Mouse (Mus musculus) embryonic facial prominence, embryonic 13.5 days (tissue): ENCODE results near the gene Olfr172. TPM values are rescaled to one million over a fixed set of nuclear protein-coding genes. Genes with fewer than 3 reads are reported as not detected.

Experiments
- ATAC-seq: fragments of 200-750 bp; cut with Nextera tagmentation; 2 replicates; pipeline ENCODE4 v1.8.0; 2017; ENCODE audit warnings: low read depth; ENCODE audit not compliant: insufficient number of reproducible peaks, insufficient read depth, low FRiP score, low TSS enrichment
- H3K27ac ChIP-seq: fragments of 300-500 bp; sonication (generic); 2 replicates; pipeline ENCODE4 v1.5.1; 2015; ENCODE audit warnings: moderate library complexity, mild to moderate bottlenecking, inconsistent platforms
- H3K27me3 ChIP-seq: fragments of 300-500 bp; sonication (generic); 2 replicates; pipeline ENCODE4 v1.6.1; 2015; ENCODE audit warnings: mild to moderate bottlenecking, inconsistent platforms
- H3K36me3 ChIP-seq: fragments of 300-500 bp; sonication (generic); 2 replicates; pipeline ENCODE4 v1.6.1; 2015; ENCODE audit warnings: mild to moderate bottlenecking, inconsistent platforms
- H3K4me1 ChIP-seq: fragments of 300-500 bp; sonication (generic); 2 replicates; pipeline ENCODE4 v1.6.1; 2015; ENCODE audit warnings: inconsistent platforms
- H3K4me2 ChIP-seq: fragments of 300-500 bp; sonication (generic); 2 replicates; pipeline ENCODE4 v1.6.1; 2015; ENCODE audit warnings: moderate library complexity, mild to moderate bottlenecking, inconsistent platforms
- H3K4me3 ChIP-seq: fragments of 300-500 bp; sonication (generic); 2 replicates; pipeline ENCODE4 v1.5.1; 2015; ENCODE audit warnings: mild to moderate bottlenecking, inconsistent platforms
- H3K9ac ChIP-seq: fragments of 300-500 bp; sonication (generic); 2 replicates; pipeline ENCODE4 v1.6.1; 2015; ENCODE audit warnings: mild to moderate bottlenecking, inconsistent platforms
- H3K9me3 ChIP-seq: fragments of 300-500 bp; sonication (generic); 2 replicates; pipeline ENCODE4 v1.6.1; 2016; ENCODE audit warnings: inconsistent platforms
- WGBS: fragments of 180-500 bp; shearing (Covaris S2); methylation state at CpG from one replicate; pipeline ENCODE4 v1.1.7; 2015; ENCODE audit warnings: mixed read lengths; 5-methylcytosine and 5-hydroxymethylcytosine counted together
- polyA plus RNA-seq: library from polyadenylated mRNA; unstranded; fragments of >200 nt; fragmentation: Nextera tagmentation; extraction: Ambion mirVana; gene quantifications from 2 replicates; pipeline ENCODE4 v1.2.1, GENCODE M21; 2015

Olfr172 gene
- not detected in 2 replicates for polyA plus RNA-seq

- no peak within 1 kb of the TSS for H3K27ac ChIP-seq
- no peaks in the 10 kb centered on the region for H3K4me1 ChIP-seq
- no peak within 1 kb of the TSS for H3K9ac ChIP-seq
- no peak within 1 kb of the TSS for H3K4me3 ChIP-seq
- no peaks in the 10 kb centered on the region for H3K9me3 ChIP-seq
- ATAC-seq, result no peak
- H3K36me3 ChIP-seq, result no peaks in the 10 kb centered on the region
- no peaks in the 10 kb centered on the region for H3K27me3 ChIP-seq
- no peak within 1 kb of the TSS for H3K4me2 ChIP-seq
- WGBS, result 71% methylated on average over 1 of the region's 1 CpGs
Measured at GRCm38 (mm10) chr16:58763076-58763475, at the start of gene Olfr172. Gene Olfr172 (minus strand): TSS chr16:58763176.

DNA sequence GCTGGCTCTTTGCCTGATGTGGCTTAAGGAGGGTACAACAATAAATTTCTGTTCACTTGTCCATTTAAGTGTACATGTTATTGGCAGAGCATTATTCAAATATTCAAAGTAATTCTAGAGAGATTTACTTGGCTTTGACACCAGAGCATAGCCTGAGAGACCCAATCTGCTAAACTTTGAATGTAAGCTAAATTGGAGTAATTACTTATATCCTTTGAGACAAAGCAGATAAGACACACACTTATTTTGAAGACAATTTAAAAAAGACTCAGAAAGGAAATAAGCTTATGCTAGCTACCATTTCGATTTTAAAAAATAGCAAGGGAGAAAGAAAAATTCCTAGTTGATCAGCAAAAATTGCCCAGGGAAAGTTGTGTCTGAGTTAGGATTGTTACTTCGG, 37.2 kb upstream of the Olfr172 start, which contains the start of gene Olfr173:
Gene Olfr173 (minus strand): TSS at position 101 of the 400 bp plus-strand sequence.
- H3K4me2 ChIP-seq, result no peak within 1 kb of the TSS
- no peaks in the 10 kb centered on the region for H3K27me3 ChIP-seq
- H3K9me3 ChIP-seq, result no peaks in the 10 kb centered on the region
- no peak within 1 kb of the TSS for H3K4me3 ChIP-seq
- H3K9ac ChIP-seq, result no peak within 1 kb of the TSS
- H3K4me1 ChIP-seq, result no peaks in the 10 kb centered on the region
- no peak for ATAC-seq
- 72% methylated on average over 2 of the region's 2 CpGs for WGBS
- no peak within 1 kb of the TSS for H3K27ac ChIP-seq
- H3K36me3 ChIP-seq, result no peaks in the 10 kb centered on the region

DNA sequence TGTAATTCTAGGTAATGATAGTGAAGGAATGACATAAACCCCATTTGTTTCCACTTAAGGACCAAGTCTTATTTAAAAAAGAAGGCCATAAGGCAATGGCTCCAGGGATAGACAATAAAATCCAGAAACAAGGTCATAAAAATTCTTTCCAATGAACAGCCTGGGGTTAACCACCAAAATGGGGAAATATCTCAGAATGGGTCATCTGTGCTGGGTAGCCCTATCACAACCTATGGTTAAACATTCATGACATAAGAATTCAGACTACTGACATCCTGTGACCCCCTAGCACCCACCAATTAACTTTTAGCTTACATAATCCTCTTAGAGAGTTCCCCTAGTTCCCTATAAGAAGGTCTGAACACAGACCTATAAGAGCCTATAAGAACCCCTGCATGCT, 6.8 kb downstream of the Olfr172 start:
- Histone ChIP-seq H3K27ac (no peak overlapping the region), H3K9ac (no peak overlapping the region), H3K36me3 (no peaks in the 10 kb centered on the region), H3K4me1 (no peaks in the 10 kb centered on the region), H3K4me3 (no peak overlapping the region), H3K4me2 (no peak overlapping the region), H3K9me3 (no peaks in the 10 kb centered on the region), H3K27me3 (no peaks in the 10 kb centered on the region)
- ATAC-seq, result no peak

GRCm38 (mm10) chr16:58751314-58751713, 11.7 kb downstream of the Olfr172 start:
- no peaks in the 10 kb centered on the region for H3K36me3 ChIP-seq
- 21% methylated on average over 1 of the region's 1 CpGs for WGBS
- no peaks in the 10 kb centered on the region for H3K9me3 ChIP-seq
- no peak for ATAC-seq
- no peaks in the 10 kb centered on the region for H3K27me3 ChIP-seq
- no peak overlapping the region for H3K27ac ChIP-seq
- H3K4me3 ChIP-seq, result no peak overlapping the region
- H3K4me2 ChIP-seq, result no peak overlapping the region
- no peak overlapping the region for H3K9ac ChIP-seq
- no peaks in the 10 kb centered on the region for H3K4me1 ChIP-seq

DNA sequence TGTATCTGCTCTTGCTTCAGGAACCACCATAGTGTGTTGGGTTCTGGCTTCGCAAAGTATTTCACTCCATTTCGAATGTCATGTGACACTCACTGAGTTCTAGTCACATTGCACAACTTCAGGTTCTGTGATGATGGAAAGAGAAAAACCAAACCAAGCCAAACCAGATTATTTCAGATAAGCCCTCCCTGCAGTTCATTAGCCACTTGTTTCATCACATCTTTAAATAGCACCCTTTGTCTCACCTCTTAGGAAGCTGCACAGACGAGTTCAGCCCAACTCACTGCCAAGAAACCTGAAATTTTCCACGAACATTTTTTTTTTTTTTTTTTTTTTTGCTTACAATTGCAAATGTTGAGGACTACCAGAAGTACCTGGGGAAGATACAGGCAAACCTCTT, 16.3 kb downstream of the Olfr172 start:
- no peak for ATAC-seq
- Histone ChIP-seq H3K4me3 (no peak overlapping the region), H3K27me3 (no peaks in the 10 kb centered on the region), H3K27ac (no peak overlapping the region), H3K4me2 (no peak overlapping the region), H3K4me1 (no peaks in the 10 kb centered on the region), H3K9ac (no peak overlapping the region), H3K9me3 (no peaks in the 10 kb centered on the region), H3K36me3 (no peaks in the 10 kb centered on the region)
- WGBS, result 64% methylated on average over 4 of the region's 4 CpGs

- no peaks in the 10 kb centered on the region for H3K36me3 ChIP-seq
- no peak overlapping the region for H3K9ac ChIP-seq
- no peak for ATAC-seq
- no peak overlapping the region for H3K27ac ChIP-seq
- H3K4me2 ChIP-seq, result no peak overlapping the region
- no peaks in the 10 kb centered on the region for H3K9me3 ChIP-seq
- H3K27me3 ChIP-seq, result no peaks in the 10 kb centered on the region
- WGBS, result 93% methylated on average over 5 of the region's 5 CpGs
- H3K4me3 ChIP-seq, result no peak overlapping the region
- no peaks in the 10 kb centered on the region for H3K4me1 ChIP-seq
Measured at GRCm38 (mm10) chr16:58740751-58741150, 22.2 kb downstream of the Olfr172 start.

- 96% methylated on average over 1 of the region's 1 CpGs for WGBS
- Histone ChIP-seq H3K27me3 (no peaks in the 10 kb centered on the region), H3K4me1 (no peaks in the 10 kb centered on the region), H3K4me3 (no peak overlapping the region), H3K27ac (no peak overlapping the region), H3K9ac (no peak overlapping the region), H3K36me3 (peaks cover 13% of the 10 kb centered on the region), H3K4me2 (no peak overlapping the region), H3K9me3 (no peaks in the 10 kb centered on the region)
- no peak for ATAC-seq
Measured at GRCm38 (mm10) chr16:58738800-58739199, 24.2 kb downstream of the Olfr172 start.

- Histone ChIP-seq H3K9ac (no peak overlapping the region), H3K4me1 (no peaks in the 10 kb centered on the region), H3K27ac (no peak overlapping the region), H3K36me3 (peaks cover 18% of the 10 kb centered on the region), H3K4me2 (no peak overlapping the region), H3K27me3 (no peaks in the 10 kb centered on the region), H3K9me3 (no peaks in the 10 kb centered on the region), H3K4me3 (no peak overlapping the region)
- 75% methylated on average over 4 of the region's 4 CpGs for WGBS
- no peak for ATAC-seq
Measured at GRCm38 (mm10) chr16:58738205-58738604, 24.8 kb downstream of the Olfr172 start.

DNA sequence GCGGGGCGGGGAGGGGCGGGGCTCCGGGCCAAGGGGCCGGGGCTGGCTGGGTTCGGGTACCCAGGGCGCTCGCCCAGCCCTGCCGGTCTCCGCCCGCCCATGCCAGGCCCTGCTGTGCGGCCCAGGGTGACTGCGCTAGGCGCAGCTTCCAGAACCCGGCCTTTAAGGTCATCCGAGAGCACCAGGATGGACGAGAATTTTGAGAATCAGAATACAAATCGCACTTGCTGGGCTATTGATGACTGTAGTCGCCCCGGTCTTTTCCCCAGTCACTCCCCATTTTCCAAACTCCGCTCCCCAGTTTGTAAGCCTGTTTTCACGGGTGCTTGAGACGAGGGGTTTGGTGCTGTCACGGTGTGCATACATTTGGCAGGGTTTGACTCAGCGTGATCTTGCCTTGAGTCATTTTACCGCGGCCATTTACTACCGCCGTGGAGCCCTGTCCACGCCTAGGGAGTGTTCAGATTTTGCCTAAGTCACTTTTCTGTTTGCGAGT, 34.8 kb downstream of the Olfr172 start:
- H3K27ac ChIP-seq, result peak overlapping the region; percentile 83
- ATAC-seq, result peak; percentile 91

DNA sequence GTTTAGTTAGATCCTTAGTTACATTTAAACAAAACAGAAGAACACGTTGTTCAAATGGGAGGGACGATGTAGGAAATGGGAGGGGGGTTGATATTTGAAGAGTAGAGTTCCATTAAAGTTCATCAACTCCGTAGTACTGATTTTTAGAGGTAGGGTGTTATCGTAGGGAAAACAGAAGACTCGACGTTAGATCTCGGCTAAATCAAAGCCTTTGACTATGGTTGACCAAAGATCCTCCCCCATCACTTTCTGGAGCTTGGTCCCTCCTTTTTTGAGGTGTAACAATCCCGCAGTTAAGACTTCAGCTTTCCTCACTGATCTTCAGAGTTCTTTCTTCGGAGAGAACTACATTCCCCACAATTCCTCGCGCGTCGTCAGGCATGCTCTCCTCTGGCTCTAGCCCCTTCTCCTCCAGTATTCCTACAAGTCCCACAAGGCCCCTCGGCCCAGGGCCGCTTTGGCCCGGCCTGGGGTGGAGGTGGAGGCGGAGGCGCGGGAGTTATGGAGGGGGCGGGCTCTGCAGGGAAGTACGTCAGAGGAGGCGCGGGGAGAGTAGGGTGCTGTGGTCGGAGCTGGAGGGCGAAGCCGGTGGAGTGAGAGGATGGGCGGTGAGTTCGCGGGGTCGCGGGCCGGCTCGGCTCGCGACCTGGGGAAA, 35.4 kb downstream of the Olfr172 start, which contains the start of gene Cldnd1:
Gene Cldnd1 (plus strand): TSS at position 434 of the 655 bp plus-strand sequence.
- H3K36me3 ChIP-seq, result peaks cover 25% of the 10 kb centered on the region
- peak within 1 kb of the TSS; percentile 81 for H3K9ac ChIP-seq
- peak within 1 kb of the TSS; percentile 61 for H3K4me2 ChIP-seq
- 2% methylated on average over 35 of the region's 35 CpGs for WGBS
- H3K4me1 ChIP-seq, result peaks cover 11% of the 10 kb centered on the region
- H3K9me3 ChIP-seq, result no peaks in the 10 kb centered on the region
- H3K27ac ChIP-seq, result peak within 1 kb of the TSS; percentile 83
- no peaks in the 10 kb centered on the region for H3K27me3 ChIP-seq
- ATAC-seq, result peak; percentile 100
- H3K4me3 ChIP-seq, result peak within 1 kb of the TSS; percentile 79

More for the DNA sequence above, 34.8 kb downstream of the Olfr172 start:
- under 1% methylated on average over 29 of the region's 31 CpGs for WGBS
- Histone ChIP-seq H3K27me3 (no peaks in the 10 kb centered on the region), H3K36me3 (peaks cover 31% of the 10 kb centered on the region), H3K4me3 (peak overlapping the region; percentile 79), H3K4me1 (peaks cover 11% of the 10 kb centered on the region), H3K9me3 (no peaks in the 10 kb centered on the region), H3K9ac (peak overlapping the region; percentile 81), H3K4me2 (peak overlapping the region; percentile 61)

- 71% methylated on average over 11 of the region's 11 CpGs for WGBS
- no peak overlapping the region for H3K27ac ChIP-seq
- H3K27me3 ChIP-seq, result no peaks in the 10 kb centered on the region
- peak overlapping the region; percentile 61 for H3K4me2 ChIP-seq
- H3K4me1 ChIP-seq, result peaks cover 11% of the 10 kb centered on the region
- no peak for ATAC-seq
- H3K36me3 ChIP-seq, result peaks cover 18% of the 10 kb centered on the region
- peak overlapping the region; percentile 79 for H3K4me3 ChIP-seq
- H3K9me3 ChIP-seq, result no peaks in the 10 kb centered on the region
- no peak overlapping the region for H3K9ac ChIP-seq
Measured at GRCm38 (mm10) chr16:58726680-58727476, 36.1 kb downstream of the Olfr172 start.

DNA sequence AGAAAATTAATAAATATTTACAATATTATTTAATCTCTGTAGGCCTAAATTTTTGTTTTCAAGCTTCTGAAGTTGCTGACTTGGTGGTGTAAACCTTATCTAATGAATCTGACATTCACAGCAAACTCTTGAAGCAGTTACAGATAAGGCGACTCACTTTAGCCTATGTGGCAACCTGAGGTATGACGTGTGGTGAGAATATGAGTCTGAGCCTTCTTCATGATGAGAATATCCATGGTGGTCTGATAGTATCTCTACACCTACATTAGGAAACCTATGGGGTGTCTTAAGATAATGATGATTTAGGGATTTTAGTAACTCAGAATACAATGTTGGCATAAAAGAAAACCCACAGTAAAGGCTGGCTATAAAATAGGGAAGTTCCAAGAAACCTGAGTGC, 40.7 kb downstream of the Olfr172 start:
- H3K4me1 ChIP-seq, result no peaks in the 10 kb centered on the region
- H3K9me3 ChIP-seq, result no peaks in the 10 kb centered on the region
- WGBS, result 84% methylated on average over 2 of the region's 2 CpGs
- H3K4me2 ChIP-seq, result no peak overlapping the region
- ATAC-seq, result no peak
- no peak overlapping the region for H3K27ac ChIP-seq
- H3K9ac ChIP-seq, result no peak overlapping the region
- H3K36me3 ChIP-seq, result no peaks in the 10 kb centered on the region
- no peaks in the 10 kb centered on the region for H3K27me3 ChIP-seq
- H3K4me3 ChIP-seq, result no peak overlapping the region
